In the genomic region with DNA sequence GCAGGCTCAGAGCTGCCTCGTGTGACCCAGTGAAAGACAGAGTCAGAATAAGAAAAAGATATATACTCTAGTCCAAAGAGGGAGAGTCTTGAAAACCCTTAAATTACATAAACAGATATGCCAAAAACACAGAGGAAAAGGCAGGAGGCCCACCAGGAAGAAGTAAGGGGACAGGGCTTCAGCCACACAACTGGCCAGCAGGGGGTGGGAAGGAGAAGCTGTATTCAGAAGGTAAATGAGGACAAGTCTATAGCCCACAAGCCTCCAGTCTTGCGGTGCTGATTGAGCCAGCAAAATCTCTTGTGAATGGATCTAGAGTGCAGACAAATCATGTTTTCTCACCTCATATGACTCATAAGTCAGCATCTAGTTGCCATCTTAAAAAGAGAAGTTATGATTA, we compare ENCODE assay signal across 12 mouse cellular contexts.
"Had no signal": no experiment of that assay in that cellular context is flagged by ENCODE, and none has a peak within 500 bp of the region (broad histone marks: within the 10 kb centered on the region; RNA-seq: fewer than 3 reads in every experiment).

No protein-coding gene starts in this region.

- ATAC-seq: liver, postnatal 0 days; midbrain, embryonic 16.5 days had no signal

- H3K4me2 ChIP-seq: kidney, embryonic 15.5 days; liver, embryonic 13.5 days; midbrain, embryonic 11.5 days had no signal

- H3K36me3 ChIP-seq: kidney, embryonic 15.5 days; limb, embryonic 10.5 days; liver, embryonic 13.5 days had no signal

- H3K27me3 ChIP-seq: kidney, embryonic 15.5 days; liver, embryonic 13.5 days; megakaryocyte, embryonic 14.5 days had no signal

- H3K4me3 ChIP-seq: kidney, embryonic 15.5 days; limb, embryonic 10.5 days; liver, embryonic 13.5 days; megakaryocyte, embryonic 14.5 days had no signal

- H3K4me1 ChIP-seq: kidney, embryonic 15.5 days; liver, embryonic 13.5 days; megakaryocyte, embryonic 14.5 days had no signal

- H3K9ac ChIP-seq: kidney, embryonic 15.5 days; liver, embryonic 13.5 days; liver, postnatal 0 days had no signal

- DNase-seq: kidney, adult 11 months; liver, embryonic 13.5 days; liver, postnatal 0 days; lung, postnatal 14 days; thymus, adult 18-20 months; thymus, postnatal 25 days had no signal

- H3K27ac ChIP-seq: kidney, embryonic 15.5 days; limb, embryonic 10.5 days; liver, embryonic 13.5 days; macrophage had no signal

- H3K9me3 ChIP-seq: kidney, embryonic 15.5 days; limb, embryonic 10.5 days; megakaryocyte, embryonic 14.5 days had no signal
